Mouse (Mus musculus): ENCODE data around the gene Syne2. TPM values are rescaled to one million over a fixed set of nuclear protein-coding genes. Genes with fewer than 3 reads are reported as not detected.

Gene Syne2
- polyA plus RNA-seq, 1 experiment from 2014 or later: 16.1 TPM

- no peaks in the 10 kb centered on the region for H3K9me3 ChIP-seq (ENCODE audit: control insufficient read depth, low read length)
- TF ChIP-seq EP300 (optimal IDR thresholded peaks at IDR 0.05) (no peak), CTCF (IDR thresholded peaks at IDR 0.05; ENCODE audit: low read depth) (no peak)
- no peak overlapping the region for H3K4me3 ChIP-seq (ENCODE audit: low read depth, low read length)
- H3K9ac ChIP-seq (ENCODE audit: low read length): no peak overlapping the region
- 60% methylated on average over 9 of the region's 9 CpGs for WGBS
- DNase-seq (ENCODE audit: low spot score) (no peak), ATAC-seq (ENCODE audit: low FRiP score, low TSS enrichment) (no peak)
- H3K4me1 ChIP-seq (replicated peaks; ENCODE audit: control insufficient read depth, insufficient read depth): no peaks in the 10 kb centered on the region; the same call in 1 of the 2 replicates
- no peak overlapping the region for H3K4me2 ChIP-seq (replicated peaks; ENCODE audit: low read depth)
- no peaks in the 10 kb centered on the region for H3K27me3 ChIP-seq (ENCODE audit: control insufficient read depth, insufficient read depth, low read length)
- H3K36me3 ChIP-seq (ENCODE audit: control insufficient read depth, insufficient read depth, low read length): peaks cover 3% of the 10 kb centered on the region
- H3K27ac ChIP-seq (replicated peaks): no peak overlapping the region
Measured at GRCm38 (mm10) chr12:76085066-76085465, 267.1 kb downstream of the Syne2 start.

GRCm38 (mm10) chr12:76085956-76086905 lies 268.3 kb downstream of the Syne2 start:
- Histone ChIP-seq H3K9me3 (ENCODE audit: control insufficient read depth, low read length) (no peaks in the 10 kb centered on the region), H3K4me3 (ENCODE audit: low read depth, low read length) (no peak overlapping the region), H3K9ac (ENCODE audit: low read length) (no peak overlapping the region), H3K36me3 (ENCODE audit: control insufficient read depth, insufficient read depth, low read length) (peaks cover 3% of the 10 kb centered on the region), H3K27ac (replicated peaks) (no peak overlapping the region), H3K4me2 (replicated peaks; ENCODE audit: low read depth) (no peak overlapping the region), H3K27me3 (ENCODE audit: control insufficient read depth, insufficient read depth, low read length) (no peaks in the 10 kb centered on the region), H3K4me1 (replicated peaks; ENCODE audit: control insufficient read depth, insufficient read depth) (no peaks in the 10 kb centered on the region; the same call in 1 of the 2 replicates)
- DNase-seq (ENCODE audit: low spot score) (peak; percentile 24), ATAC-seq (ENCODE audit: low FRiP score, low TSS enrichment) (peak; percentile 38; the same call in 1 of the 2 replicates)
- TF ChIP-seq CTCF (IDR thresholded peaks at IDR 0.05; ENCODE audit: low read depth): no peak
- WGBS: 62% methylated on average over 15 of the region's 15 CpGs

GRCm38 (mm10) chr12:76087025-76087424 lies 269.1 kb downstream of the Syne2 start:
- DNase-seq (ENCODE audit: low spot score): no peak
- no peak overlapping the region for H3K27ac ChIP-seq (replicated peaks)
- 77% methylated on average over 13 of the region's 13 CpGs for WGBS

GRCm38 (mm10) chr12:76092789-76093466 lies 275.0 kb downstream of the Syne2 start:
- H3K9me3 ChIP-seq (ENCODE audit: control insufficient read depth, low read length): no peaks in the 10 kb centered on the region
- peaks cover 20% of the 10 kb centered on the region for H3K36me3 ChIP-seq (ENCODE audit: control insufficient read depth, insufficient read depth, low read length)
- TF ChIP-seq CTCF (IDR thresholded peaks at IDR 0.05; ENCODE audit: low read depth): no peak
- no peak for TF ChIP-seq EP300 (optimal IDR thresholded peaks at IDR 0.05)
- no peak overlapping the region for H3K9ac ChIP-seq (ENCODE audit: low read length)
- H3K27ac ChIP-seq (replicated peaks): no peak overlapping the region
- no peak overlapping the region for H3K4me3 ChIP-seq (ENCODE audit: low read depth, low read length)
- no peaks in the 10 kb centered on the region for H3K27me3 ChIP-seq (ENCODE audit: control insufficient read depth, insufficient read depth, low read length)
- DNase-seq (ENCODE audit: low spot score) (no peak), ATAC-seq (ENCODE audit: low FRiP score, low TSS enrichment) (no peak)
- no peak overlapping the region for H3K4me2 ChIP-seq (replicated peaks; ENCODE audit: low read depth)
- WGBS: 56% methylated on average over 11 of the region's 11 CpGs
- H3K4me1 ChIP-seq (replicated peaks; ENCODE audit: control insufficient read depth, insufficient read depth): no peaks in the 10 kb centered on the region

More at GRCm38 (mm10) chr12:76087025-76087424, 269.1 kb downstream of the Syne2 start:
- ATAC-seq (ENCODE audit: low FRiP score, low TSS enrichment): no peak
- Histone ChIP-seq H3K27me3 (ENCODE audit: control insufficient read depth, insufficient read depth, low read length) (no peaks in the 10 kb centered on the region), H3K4me3 (ENCODE audit: low read depth, low read length) (no peak overlapping the region), H3K36me3 (ENCODE audit: control insufficient read depth, insufficient read depth, low read length) (peaks cover 3% of the 10 kb centered on the region), H3K4me2 (replicated peaks; ENCODE audit: low read depth) (no peak overlapping the region), H3K9me3 (ENCODE audit: control insufficient read depth, low read length) (no peaks in the 10 kb centered on the region), H3K9ac (ENCODE audit: low read length) (no peak overlapping the region), H3K4me1 (replicated peaks; ENCODE audit: control insufficient read depth, insufficient read depth) (no peaks in the 10 kb centered on the region)
- TF ChIP-seq EP300 (optimal IDR thresholded peaks at IDR 0.05) (no peak), CTCF (IDR thresholded peaks at IDR 0.05; ENCODE audit: low read depth) (no peak)

GRCm38 (mm10) chr12:76093613-76094588 lies 276.0 kb downstream of the Syne2 start:
- Histone ChIP-seq H3K9me3 (ENCODE audit: control insufficient read depth, low read length) (no peaks in the 10 kb centered on the region), H3K27me3 (ENCODE audit: control insufficient read depth, insufficient read depth, low read length) (no peaks in the 10 kb centered on the region), H3K4me3 (ENCODE audit: low read depth, low read length) (no peak overlapping the region), H3K36me3 (ENCODE audit: control insufficient read depth, insufficient read depth, low read length) (peaks cover 23% of the 10 kb centered on the region), H3K27ac (replicated peaks) (no peak overlapping the region), H3K4me1 (replicated peaks; ENCODE audit: control insufficient read depth, insufficient read depth) (no peaks in the 10 kb centered on the region), H3K4me2 (replicated peaks; ENCODE audit: low read depth) (no peak overlapping the region), H3K9ac (ENCODE audit: low read length) (no peak overlapping the region)
- 85% methylated on average over 15 of the region's 15 CpGs for WGBS
- ATAC-seq (ENCODE audit: low FRiP score, low TSS enrichment): peak; percentile 56; the same call in 1 of the 2 replicates
- TF ChIP-seq EP300 (optimal IDR thresholded peaks at IDR 0.05): no peak
- TF ChIP-seq CTCF (IDR thresholded peaks at IDR 0.05; ENCODE audit: low read depth): no peak
- no peak for DNase-seq (ENCODE audit: low spot score)
